Mouse (Mus musculus): ENCODE measurements at regions not wholly inside any gene's neighbourhood (a gene's known extent, or its start where the extent isn't known, plus 50 kb on each side); places are given as distances from the start of the nearest gene placed in this dataset.

- 89% methylated on average over 1 of the region's 1 CpGs for WGBS
- no peaks in the 10 kb centered on the region for H3K9me3 ChIP-seq (replicated peaks; ENCODE audit: control insufficient read depth, low read length)
- no peak for TF ChIP-seq EP300 (IDR thresholded peaks at IDR 0.05; ENCODE audit: low read depth)
- no peak for TF ChIP-seq CTCF (IDR thresholded peaks at IDR 0.05; ENCODE audit: low read depth)
- no peaks in the 10 kb centered on the region for H3K4me1 ChIP-seq (ENCODE audit: control insufficient read depth, insufficient read depth)
- no peak overlapping the region for H3K27ac ChIP-seq (ENCODE audit: low read depth)
- ATAC-seq (ENCODE audit: insufficient read depth, low read depth) (no peak), DNase-seq (ENCODE audit: low spot score) (no peak)
- no peaks in the 10 kb centered on the region for H3K36me3 ChIP-seq (replicated peaks; ENCODE audit: control insufficient read depth, insufficient read depth, low read length)
- no peak overlapping the region for H3K4me3 ChIP-seq (ENCODE audit: low read depth, low read length)
- no peak overlapping the region for H3K9ac ChIP-seq (replicated peaks; ENCODE audit: low read depth, low read length)
- no peak overlapping the region for H3K4me2 ChIP-seq (ENCODE audit: low read depth, low read length)
- H3K27me3 ChIP-seq (ENCODE audit: control insufficient read depth, insufficient read depth, low read length) = no peaks in the 10 kb centered on the region
Measured at GRCm38 (mm10) chr1:45181632-45182031, 129.7 kb upstream of the Col3a1 start.

GRCm38 (mm10) chr1:45185341-45185740 lies 126.0 kb upstream of the Col3a1 start:
- H3K9ac ChIP-seq (replicated peaks; ENCODE audit: low read depth, low read length) = no peak overlapping the region
- H3K27me3 ChIP-seq (ENCODE audit: control insufficient read depth, insufficient read depth, low read length) = no peaks in the 10 kb centered on the region
- DNase-seq (ENCODE audit: low spot score) (no peak), ATAC-seq (ENCODE audit: insufficient read depth, low read depth) (no peak)
- H3K36me3 ChIP-seq (replicated peaks; ENCODE audit: control insufficient read depth, insufficient read depth, low read length) = no peaks in the 10 kb centered on the region
- TF ChIP-seq CTCF (IDR thresholded peaks at IDR 0.05; ENCODE audit: low read depth) = no peak
- TF ChIP-seq EP300 (IDR thresholded peaks at IDR 0.05; ENCODE audit: low read depth) = no peak
- H3K27ac ChIP-seq (ENCODE audit: low read depth) = no peak overlapping the region
- H3K4me3 ChIP-seq (ENCODE audit: low read depth, low read length) = no peak overlapping the region
- H3K9me3 ChIP-seq (replicated peaks; ENCODE audit: control insufficient read depth, low read length) = no peaks in the 10 kb centered on the region
- no peak overlapping the region for H3K4me2 ChIP-seq (ENCODE audit: low read depth, low read length)
- H3K4me1 ChIP-seq (ENCODE audit: control insufficient read depth, insufficient read depth) = no peaks in the 10 kb centered on the region

GRCm38 (mm10) chr1:45207926-45208325 lies 103.4 kb upstream of the Col3a1 start:
- H3K27me3 ChIP-seq (ENCODE audit: control insufficient read depth, insufficient read depth, low read length) = no peaks in the 10 kb centered on the region
- no peaks in the 10 kb centered on the region for H3K36me3 ChIP-seq (replicated peaks; ENCODE audit: control insufficient read depth, insufficient read depth, low read length)
- H3K9ac ChIP-seq (replicated peaks; ENCODE audit: low read depth, low read length) = no peak overlapping the region
- WGBS = 59% methylated on average over 2 of the region's 2 CpGs
- no peak overlapping the region for H3K4me3 ChIP-seq (ENCODE audit: low read depth, low read length)
- H3K4me2 ChIP-seq (ENCODE audit: low read depth, low read length) = no peak overlapping the region
- DNase-seq (ENCODE audit: low spot score) = no peak
- H3K4me1 ChIP-seq (ENCODE audit: control insufficient read depth, insufficient read depth) = no peaks in the 10 kb centered on the region
- no peak overlapping the region for H3K27ac ChIP-seq (ENCODE audit: low read depth)
- H3K9me3 ChIP-seq (replicated peaks; ENCODE audit: control insufficient read depth, low read length) = no peaks in the 10 kb centered on the region
- ATAC-seq (ENCODE audit: insufficient read depth, low read depth) = no peak
- TF ChIP-seq EP300 (IDR thresholded peaks at IDR 0.05; ENCODE audit: low read depth) (no peak), CTCF (IDR thresholded peaks at IDR 0.05; ENCODE audit: low read depth) (no peak)

- Histone ChIP-seq H3K4me2 (ENCODE audit: low read depth, low read length) (no peak overlapping the region), H3K4me1 (ENCODE audit: control insufficient read depth, insufficient read depth) (no peaks in the 10 kb centered on the region), H3K27ac (ENCODE audit: low read depth) (no peak overlapping the region), H3K9me3 (replicated peaks; ENCODE audit: control insufficient read depth, low read length) (no peaks in the 10 kb centered on the region), H3K9ac (replicated peaks; ENCODE audit: low read depth, low read length) (no peak overlapping the region), H3K27me3 (ENCODE audit: control insufficient read depth, insufficient read depth, low read length) (no peaks in the 10 kb centered on the region), H3K4me3 (ENCODE audit: low read depth, low read length) (no peak overlapping the region), H3K36me3 (replicated peaks; ENCODE audit: control insufficient read depth, insufficient read depth, low read length) (no peaks in the 10 kb centered on the region)
- 59% methylated on average over 1 of the region's 1 CpGs for WGBS
- DNase-seq (ENCODE audit: low spot score) = no peak
- TF ChIP-seq EP300 (IDR thresholded peaks at IDR 0.05; ENCODE audit: low read depth) (no peak), CTCF (IDR thresholded peaks at IDR 0.05; ENCODE audit: low read depth) (no peak)
- ATAC-seq (ENCODE audit: insufficient read depth, low read depth) = no peak
Measured at GRCm38 (mm10) chr1:45216272-45216671, 95.1 kb upstream of the Col3a1 start.
